Mouse (Mus musculus) liver, postnatal 0 days (tissue): ENCODE measurements around the gene Faah. TPM values are rescaled to one million over a fixed set of nuclear protein-coding genes. Genes with fewer than 3 reads are reported as not detected.

ENCODE experiments used
- ATAC-seq: fragments of 200-750 bp; cut with Nextera tagmentation; 2 replicates; pipeline ENCODE4 v1.8.0; 2017; ENCODE audit warnings: mild to moderate bottlenecking, moderate library complexity
- DNase-seq: peaks from one replicate; pipeline ENCODE4 v3.0.0-alpha.2; 2016
- H3K27ac ChIP-seq: fragments of 300-500 bp; sonication (generic); 2 replicates; pipeline ENCODE4 v1.5.1; 2014; ENCODE audit warnings: antibody characterized with exemption, moderate library complexity, mild to moderate bottlenecking, low read depth
- H3K27me3 ChIP-seq: fragments of 300-500 bp; sonication (generic); 2 replicates; pipeline ENCODE4 v1.6.1; 2014; ENCODE audit warnings: low read length, control low read depth, mixed read lengths; ENCODE audit not compliant: insufficient read depth
- H3K36me3 ChIP-seq: fragments of 300-500 bp; sonication (generic); replicated peaks from 2 replicates; pipeline ENCODE4 v1.6.1; 2014; ENCODE audit warnings: mild to moderate bottlenecking, control low read depth, low read length, moderate library complexity, mixed read lengths; ENCODE audit not compliant: insufficient read depth
- H3K4me1 ChIP-seq: fragments of 300-500 bp; sonication (generic); 2 replicates; pipeline ENCODE4 v1.6.1; 2014; ENCODE audit warnings: antibody characterized with exemption, mild to moderate bottlenecking, control low read depth; ENCODE audit not compliant: insufficient read depth
- H3K4me2 ChIP-seq: fragments of 300-500 bp; sonication (generic); 2 replicates; pipeline ENCODE4 v1.6.1; 2014; ENCODE audit warnings: low read depth, mild to moderate bottlenecking, low read length, moderate library complexity, mixed read lengths
- H3K4me3 ChIP-seq: fragments of 300-500 bp; sonication (generic); 2 replicates; pipeline ENCODE4 v1.5.1; 2014; ENCODE audit warnings: low read depth, low read length
- H3K9ac ChIP-seq: fragments of 300-500 bp; sonication (generic); replicated peaks from 2 replicates; pipeline ENCODE4 v1.6.1; 2014; ENCODE audit warnings: mild to moderate bottlenecking, moderate library complexity
- H3K9me3 ChIP-seq: fragments of 300-500 bp; sonication (generic); 2 replicates; pipeline ENCODE4 v1.6.1; 2016; ENCODE audit warnings: mild to moderate bottlenecking, control low read depth, low read length, mixed read lengths
- CTCF ChIP-seq: sonication (generic); IDR thresholded peaks from 2 replicates; pipeline ENCODE4 v1.5.1; 2016; ENCODE audit warnings: antibody characterized with exemption, low read depth
- EP300 ChIP-seq: IDR thresholded peaks from 2 replicates; pipeline ENCODE4 v1.6.1; 2016; ENCODE audit warnings: antibody characterized with exemption, low read depth, mild to moderate bottlenecking
- WGBS: fragments of 180-500 bp; shearing (Covaris S2); extraction: QIAGEN DNeasy Blood & Tissue Kit; methylation state at CpG from one replicate; pipeline ENCODE4 v1.1.7; 2014; ENCODE audit not compliant: insufficient replicate concordance; 5-methylcytosine and 5-hydroxymethylcytosine counted together
- polyA plus RNA-seq: library from polyadenylated mRNA; unstranded; fragments of >200 nt; fragmentation: Nextera tagmentation; extraction: Ambion mirVana; gene quantifications from 2 replicates; pipeline ENCODE4 v1.2.1, GENCODE M21; 2015

Faah gene
- polyA plus RNA-seq, 1 experiment from 2014 or later = 31.4 TPM

- Histone ChIP-seq H3K27me3 (peaks cover 36% of the 10 kb centered on the region), H3K9me3 (no peaks in the 10 kb centered on the region), H3K9ac (no peak overlapping the region), H3K4me2 (no peak overlapping the region), H3K4me1 (no peaks in the 10 kb centered on the region), H3K27ac (no peak overlapping the region), H3K4me3 (no peak overlapping the region), H3K36me3 (no peaks in the 10 kb centered on the region)
- 53% methylated on average over 7 of the region's 7 CpGs for WGBS
- ATAC-seq = no peak
- no peak for TF ChIP-seq EP300
- TF ChIP-seq CTCF = no peak
- no peak for DNase-seq
Measured at GRCm38 (mm10) chr4:115927637-115928036, 90.1 kb downstream of the Faah start.

DNA sequence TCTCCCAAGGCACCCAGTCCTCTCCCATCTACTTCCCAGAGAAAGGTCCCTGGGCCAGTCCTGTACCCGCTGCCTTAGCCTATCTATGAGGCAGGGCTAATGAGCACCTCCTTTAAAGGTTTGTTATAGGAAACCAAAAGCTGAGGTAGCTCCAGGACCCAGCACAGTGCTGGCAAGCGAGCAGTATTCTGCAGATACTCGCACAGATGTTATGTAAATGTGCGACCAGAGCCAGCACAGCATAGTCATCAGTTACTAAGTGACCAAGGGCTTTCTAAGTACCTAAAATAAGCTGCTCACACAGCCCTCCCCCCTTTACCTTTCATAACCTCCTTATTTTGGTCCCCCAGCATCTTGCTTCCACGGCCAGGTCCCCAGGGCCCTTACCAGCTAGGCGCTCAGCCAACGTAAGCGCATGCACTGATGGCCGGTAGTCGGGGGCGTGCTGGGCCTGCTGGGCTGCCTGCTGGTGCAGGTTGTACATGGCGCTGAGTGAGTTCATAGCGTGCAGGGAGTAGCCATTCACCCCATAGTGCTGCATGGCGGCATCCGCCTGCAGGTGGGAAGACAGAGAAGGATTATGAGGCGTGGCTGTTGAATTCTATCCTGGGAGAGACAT lies 94.4 kb downstream of the Faah start:
- Histone ChIP-seq H3K4me1 (no peaks in the 10 kb centered on the region), H3K9me3 (no peaks in the 10 kb centered on the region), H3K36me3 (no peaks in the 10 kb centered on the region), H3K4me2 (no peak overlapping the region), H3K4me3 (no peak overlapping the region), H3K27ac (no peak overlapping the region), H3K9ac (no peak overlapping the region), H3K27me3 (peaks cover 12% of the 10 kb centered on the region; the same call in 1 of the 2 replicates)
- DNase-seq (no peak), ATAC-seq (no peak)
- WGBS = 75% methylated on average over 16 of the region's 16 CpGs
- TF ChIP-seq CTCF = no peak
- no peak for TF ChIP-seq EP300

DNA sequence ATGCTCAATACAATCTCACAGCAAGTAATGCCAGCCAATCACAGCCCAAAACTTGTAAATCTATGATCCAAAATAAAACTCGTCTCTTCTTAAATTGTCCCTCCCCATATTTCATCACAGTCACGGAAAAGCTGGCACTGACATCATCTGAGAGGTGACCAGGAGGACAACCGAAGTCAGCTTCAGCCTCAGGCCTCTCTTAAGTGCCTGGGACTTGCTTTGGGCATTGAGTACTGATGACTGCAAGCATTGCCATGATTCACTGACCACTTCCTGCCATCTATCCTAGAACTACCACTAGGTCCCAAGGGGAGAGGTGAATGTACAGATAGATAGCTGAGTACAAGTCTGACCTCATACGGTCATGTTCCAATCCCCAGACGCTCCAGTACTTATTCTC lies 95.0 kb downstream of the Faah start:
- Histone ChIP-seq H3K4me3 (no peak overlapping the region), H3K9ac (no peak overlapping the region), H3K9me3 (no peaks in the 10 kb centered on the region), H3K27ac (no peak overlapping the region), H3K27me3 (peaks cover 15% of the 10 kb centered on the region; the same call in 1 of the 2 replicates), H3K4me2 (no peak overlapping the region), H3K4me1 (no peaks in the 10 kb centered on the region), H3K36me3 (no peaks in the 10 kb centered on the region)
- DNase-seq (no peak), ATAC-seq (no peak)
- no peak for TF ChIP-seq EP300
- no peak for TF ChIP-seq CTCF
- WGBS = 73% methylated on average over 5 of the region's 5 CpGs

- no peak for ATAC-seq
- Histone ChIP-seq H3K27me3 (peaks cover 11% of the 10 kb centered on the region; the same call in 1 of the 2 replicates), H3K27ac (no peak overlapping the region)
Measured at GRCm38 (mm10) chr4:115919911-115920310, 97.8 kb downstream of the Faah start.

More at GRCm38 (mm10) chr4:115919911-115920310, 97.8 kb downstream of the Faah start:
- no peak for DNase-seq
- Histone ChIP-seq H3K36me3 (no peaks in the 10 kb centered on the region), H3K4me1 (no peaks in the 10 kb centered on the region), H3K4me2 (no peak overlapping the region), H3K9me3 (no peaks in the 10 kb centered on the region), H3K4me3 (no peak overlapping the region), H3K9ac (no peak overlapping the region)
- no peak for TF ChIP-seq CTCF
- no peak for TF ChIP-seq EP300
- 79% methylated on average over 16 of the region's 16 CpGs for WGBS

Other genes with a start within 250 kb of the Faah start
- gene Tex38, start 236.9 kb downstream of the Faah start, polyA plus RNA-seq = 0.14 and 0.22 TPM in 2 replicates
- 14.5 and 15.2 TPM in 2 replicates for gene Atpaf1, start 233.1 kb downstream of the Faah start, polyA plus RNA-seq
- gene Mob3c, start 189.8 kb downstream of the Faah start, polyA plus RNA-seq = 7.3 and 10.0 TPM in 2 replicates
- 31.6 and 37.0 TPM in 2 replicates for gene Mknk1, start 178.7 kb downstream of the Faah start, polyA plus RNA-seq
- gene Kncn, start 133.5 kb downstream of the Faah start, polyA plus RNA-seq = not detected in 2 replicates
- gene 6430628N08Rik, start 127.3 kb downstream of the Faah start, polyA plus RNA-seq = not detected in 2 replicates
- not detected in 2 replicates for gene Dmbx1, start 78.0 kb downstream of the Faah start, polyA plus RNA-seq
- gene Nsun4, start 36.0 kb upstream of the Faah start, polyA plus RNA-seq = 8.4 and 8.7 TPM in 2 replicates
- 563 and 605 TPM in 2 replicates for gene Uqcrh, start 57.1 kb upstream of the Faah start, polyA plus RNA-seq
- gene Lrrc41, start 57.3 kb upstream of the Faah start, polyA plus RNA-seq = 22.9 and 23.3 TPM in 2 replicates
- gene Rad54l, start 105.8 kb upstream of the Faah start, polyA plus RNA-seq = 7.3 and 10.3 TPM in 2 replicates
- gene Pomgnt1, start 105.9 kb upstream of the Faah start, polyA plus RNA-seq = 8.8 and 9.2 TPM in 2 replicates
- 0.24 and 0.27 TPM in 2 replicates for gene Lurap1, start 133.4 kb upstream of the Faah start, polyA plus RNA-seq
- 0.08 TPM in 1 of 2 replicates, not detected in the other for gene Tspan1, start 149.7 kb upstream of the Faah start, polyA plus RNA-seq
- not detected in 2 replicates for gene 1700042G07Rik, start 155.4 kb upstream of the Faah start, polyA plus RNA-seq
- not detected in 2 replicates for gene Gm49337, start 155.5 kb upstream of the Faah start, polyA plus RNA-seq
- gene Pik3r3, start 203.7 kb upstream of the Faah start, polyA plus RNA-seq = 0.30 and 0.46 TPM in 2 replicates